Mouse (Mus musculus) CH12.LX (cell line): ENCODE results near the gene Selenoi. TPM values are rescaled to one million over a fixed set of nuclear protein-coding genes. Genes with fewer than 3 reads are reported as not detected.
A peak's percentile ranks its signal among the peaks of the same experiment; 100 is the strongest.

Experiments
- DNase-seq: peaks from one replicate; pipeline ENCODE4 v3.0.0-alpha.2; 2013; ENCODE audit errors: extremely low read depth
- H3K27ac ChIP-seq: 2 replicates; pipeline ENCODE4 v1.5.1; 2012; ENCODE audit warnings: low read depth, mild to moderate bottlenecking, control low read depth, moderate library complexity; ENCODE audit not compliant: insufficient read depth
- H3K27me3 ChIP-seq: replicated peaks from 2 replicates; pipeline ENCODE3; 2012; ENCODE audit warnings: inconsistent platforms
- H3K36me3 ChIP-seq, 2 experiments: replicated peaks in 1 of 2; 2 replicates each; pipeline versions ENCODE3 to v1.6.1; 2012; ENCODE audit warnings: inconsistent platforms in 1 of 2, low read length in 1 of 2, mild to moderate bottlenecking in 1 of 2, mixed read lengths in 1 of 2, moderate library complexity in 1 of 2; ENCODE audit not compliant: control insufficient read depth in 1 of 2, insufficient read depth in 1 of 2
- H3K4me1 ChIP-seq, 2 experiments: 2 replicates each; pipeline ENCODE4 v1.6.1; 2012; ENCODE audit warnings: inconsistent platforms in 1 of 2, moderate library complexity in 1 of 2; ENCODE audit not compliant: insufficient read depth in 2 of 2, control insufficient read depth in 1 of 2
- H3K4me2 ChIP-seq: 2 replicates; pipeline ENCODE4 v1.6.1; 2012; ENCODE audit warnings: low read depth, mild to moderate bottlenecking, control low read depth; ENCODE audit not compliant: poor library complexity, insufficient read depth, severe bottlenecking
- H3K4me3 ChIP-seq, 3 experiments: fragments of 150-350 bp in 1 of 3; sonication (generic) in 1 of 3; replicated peaks in 1 of 3; 2 replicates each; pipeline versions ENCODE3 to v1.5.1; 2011 to 2012; ENCODE audit warnings: low read depth in 2 of 3, low read length in 2 of 3, mild to moderate bottlenecking in 2 of 3, moderate library complexity in 2 of 3, control low read depth in 1 of 3, improper control_type of control experiment in 1 of 3, inconsistent platforms in 1 of 3, mixed read lengths in 1 of 3; ENCODE audit not compliant: poor library complexity in 1 of 3
- H3K79me2 ChIP-seq: replicated peaks from 2 replicates; pipeline ENCODE4 v1.6.1; 2012; ENCODE audit warnings: mild to moderate bottlenecking, moderate library complexity; ENCODE audit not compliant: control insufficient read depth, poor library complexity, insufficient read depth, severe bottlenecking; ENCODE audit errors: extremely low read depth
- H3K9ac ChIP-seq: 2 replicates; pipeline ENCODE4 v1.6.1; 2012; ENCODE audit warnings: low read depth, mild to moderate bottlenecking, control low read depth, moderate library complexity; ENCODE audit not compliant: insufficient read depth
- H3K9me3 ChIP-seq: replicated peaks from 2 replicates; pipeline ENCODE3; 2012; ENCODE audit warnings: low read length, inconsistent platforms, mixed read lengths
- BHLHE40 ChIP-seq: IDR thresholded peaks from 2 replicates; pipeline ENCODE4 v1.6.1; 2011; ENCODE audit warnings: mild to moderate bottlenecking, low read depth, low read length, improper control_type of control experiment
- CHD1 ChIP-seq: IDR thresholded peaks from 2 replicates; pipeline ENCODE4 v1.6.1; 2012; ENCODE audit warnings: low read depth, low read length, improper control_type of control experiment, inconsistent platforms
- CHD2 ChIP-seq: IDR thresholded peaks from 2 replicates; pipeline ENCODE4 v1.6.1; 2011; ENCODE audit warnings: low read length, improper control_type of control experiment
- CTCF ChIP-seq, 2 experiments: IDR thresholded peaks in 1 of 2; conservative IDR thresholded peaks in 1 of 2; 2 replicates each; pipeline ENCODE4 v1.5.1; 2011 to 2012; ENCODE audit warnings: low read depth in 2 of 2, low read length in 2 of 2, improper control_type of control experiment in 1 of 2, inconsistent platforms in 1 of 2, mild to moderate bottlenecking in 1 of 2, moderate library complexity in 1 of 2
- ELF1 ChIP-seq: IDR thresholded peaks from 2 replicates; pipeline ENCODE4 v1.6.1; 2014; ENCODE audit warnings: low read depth, mild to moderate bottlenecking, inconsistent platforms, low read length, improper control_type of control experiment
- GABPA ChIP-seq: IDR thresholded peaks from 2 replicates; pipeline ENCODE4 v1.6.1; 2012; ENCODE audit warnings: low read depth, low read length, improper control_type of control experiment, inconsistent platforms; ENCODE audit not compliant: insufficient replicate concordance
- HCFC1 ChIP-seq: IDR thresholded peaks from 2 replicates; pipeline ENCODE4 v1.6.1; 2012; ENCODE audit warnings: low read depth, mild to moderate bottlenecking, inconsistent platforms, low read length, improper control_type of control experiment
- IRF4 ChIP-seq: IDR thresholded peaks from 2 replicates; pipeline ENCODE4 v1.6.1; 2014; ENCODE audit warnings: low read depth, mild to moderate bottlenecking, inconsistent platforms, low read length, improper control_type of control experiment
- JUND ChIP-seq: conservative IDR thresholded peaks from 2 replicates; pipeline ENCODE4 v1.6.1; 2011; ENCODE audit warnings: low read depth, low read length, improper control_type of control experiment
- KAT2A ChIP-seq: IDR thresholded peaks from 2 replicates; pipeline ENCODE4 v1.6.1; 2012; ENCODE audit warnings: low read length, improper control_type of control experiment, inconsistent platforms; ENCODE audit not compliant: insufficient replicate concordance
- MAFK ChIP-seq: IDR thresholded peaks from 2 replicates; pipeline ENCODE4 v1.6.1; 2011; ENCODE audit warnings: low read length, improper control_type of control experiment; ENCODE audit not compliant: insufficient replicate concordance
- MAX ChIP-seq: IDR thresholded peaks from 2 replicates; pipeline ENCODE4 v1.6.1; 2011; ENCODE audit warnings: low read length, improper control_type of control experiment
- NELFE ChIP-seq: IDR thresholded peaks from 2 replicates; pipeline ENCODE4 v1.6.1; 2011; ENCODE audit warnings: low read depth, low read length, improper control_type of control experiment
- PAX5 ChIP-seq: IDR thresholded peaks from 2 replicates; pipeline ENCODE4 v1.6.1; 2012; ENCODE audit warnings: low read length, inconsistent platforms, mixed read lengths
- POLR2AphosphoS2 ChIP-seq: IDR thresholded peaks from 2 replicates; pipeline ENCODE4 v1.6.1; 2011; ENCODE audit warnings: low read depth, low read length, improper control_type of control experiment
- RAD21 ChIP-seq: IDR thresholded peaks from 2 replicates; pipeline ENCODE4 v1.6.1; 2011; ENCODE audit warnings: low read depth, mild to moderate bottlenecking, low read length, improper control_type of control experiment, moderate library complexity
- RCOR1 ChIP-seq: conservative IDR thresholded peaks from 2 replicates; pipeline ENCODE4 v1.6.1; 2012; ENCODE audit warnings: low read depth, mild to moderate bottlenecking, inconsistent platforms, low read length, improper control_type of control experiment
- SIN3A ChIP-seq: IDR thresholded peaks from 2 replicates; pipeline ENCODE4 v1.6.1; 2012; ENCODE audit warnings: low read length, improper control_type of control experiment, inconsistent platforms
- SMC3 ChIP-seq: IDR thresholded peaks from 2 replicates; pipeline ENCODE4 v1.6.1; 2011; ENCODE audit warnings: low read depth, low read length, improper control_type of control experiment
- UBTF ChIP-seq: IDR thresholded peaks from 2 replicates; pipeline ENCODE4 v1.6.1; 2012; ENCODE audit warnings: low read depth, mild to moderate bottlenecking, inconsistent platforms, low read length, improper control_type of control experiment, moderate library complexity
- USF2 ChIP-seq: conservative IDR thresholded peaks from 2 replicates; pipeline ENCODE4 v1.6.1; 2011; ENCODE audit warnings: low read depth, low read length, improper control_type of control experiment
- ZC3H11A ChIP-seq: IDR thresholded peaks from 2 replicates; pipeline ENCODE4 v1.6.1; 2012; ENCODE audit warnings: low read depth, mild to moderate bottlenecking, inconsistent platforms, low read length, improper control_type of control experiment
- ZKSCAN1 ChIP-seq: IDR thresholded peaks from 2 replicates; pipeline ENCODE4 v1.6.1; 2012; ENCODE audit warnings: low read depth, inconsistent platforms, low read length, improper control_type of control experiment, borderline replicate concordance
- dilution Hi-C: fragments of 300-500 bp; cut with MboI; formaldehyde crosslinking; loops from 2 replicates; pipeline ENCODE4 v1.14.3; 2020; ENCODE audit warnings: low sequenced_read_pairs; ENCODE audit not compliant: extremely low pct_unique_long_range_greater_than_20kb, extremely low pct_ligation_motif_present
- in situ Hi-C: fragments of 300-500 bp; cut with MboI; formaldehyde crosslinking; loops from 3 replicates; pipeline ENCODE4 v1.14.3; 2019; ENCODE audit warnings: low sequenced_read_pairs, low pct_ligation_motif_present, low pct_unique_long_range_greater_than_20kb, mixed read lengths
- polyA plus RNA-seq: library from polyadenylated mRNA; unstranded; fragments of >175 nt; gene quantifications from 2 replicates; pipeline ENCODE4 v1.2.1, GENCODE M21; 2012; ENCODE audit warnings: low read depth; ENCODE audit not compliant: insufficient read length
- total RNA-seq, 2 experiments: library from RNA; depleted of rRNA; stranded (reverse); fragments of 300-350 nt in 1 of 2; fragments of >200 nt in 1 of 2; gene quantifications; 2 replicates each; pipeline ENCODE4 v1.2.3; 2012 to 2014

Selenoi gene
- total and polyA plus RNA-seq, 3 experiments, result 27.0 to 51.3 (median 36.1) TPM

- in situ Hi-C loops, result no loop called here
- H3K9me3 ChIP-seq, result no peaks in the 10 kb centered on the region
- H3K27ac ChIP-seq, result no peak overlapping the region
- no peak overlapping the region for H3K4me3 ChIP-seq
- peaks cover 6 to 31% of the 10 kb centered on the region in 2 experiments for H3K36me3 ChIP-seq
- H3K79me2 ChIP-seq, result peaks cover 35% of the 10 kb centered on the region
- H3K4me2 ChIP-seq, result no peak overlapping the region
- dilution Hi-C loops, result no loop called here
- TF ChIP-seq BHLHE40 (peak; percentile 65), RCOR1 (no peak), ZC3H11A (no peak), NELFE (no peak), CTCF (conservative IDR thresholded peaks at IDR 0.05 in 1 of 2, IDR thresholded peaks at IDR 0.05 in 1 of 2; ENCODE audit: low read depth in 2 of 2, low read length in 2 of 2) (no peak)
- H3K27me3 ChIP-seq, result no peaks in the 10 kb centered on the region
- DNase-seq, result no peak
- no peak overlapping the region for H3K9ac ChIP-seq
- H3K4me1 ChIP-seq, result peaks cover 2 to 40% of the 10 kb centered on the region in 2 experiments; a peak in 3 of 4 replicates
Measured at GRCm38 (mm10) chr5:30245861-30246416, 13.6 kb downstream of the Selenoi start.

DNA sequence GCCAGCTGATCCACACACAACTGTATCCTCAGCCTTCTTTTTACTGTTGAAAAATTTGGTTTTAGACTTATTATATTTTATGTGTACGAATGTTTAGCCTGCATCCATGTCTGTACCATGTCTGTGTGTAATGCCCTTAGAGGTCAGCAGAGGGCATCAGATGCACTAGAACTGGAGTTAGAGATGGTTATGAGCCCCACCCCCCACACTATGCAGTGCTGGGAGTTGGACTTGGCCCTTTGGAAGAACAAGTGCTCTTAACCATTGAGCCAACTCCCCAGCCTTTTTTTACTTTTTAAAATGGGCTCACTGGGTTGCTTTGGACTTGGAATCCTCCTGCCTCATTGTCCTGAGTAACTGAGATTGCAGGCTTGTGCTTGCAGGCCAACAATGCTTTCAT lies 15.3 kb downstream of the Selenoi start:
- Histone ChIP-seq H3K4me1 (peaks cover 2 to 33% of the 10 kb centered on the region in 2 experiments; a peak in 3 of 4 replicates), H3K9me3 (peaks cover 2% of the 10 kb centered on the region), H3K27me3 (no peaks in the 10 kb centered on the region), H3K9ac (no peak overlapping the region), H3K27ac (no peak overlapping the region), H3K4me2 (no peak overlapping the region), H3K4me3 (no peak overlapping the region), H3K36me3 (peaks cover 8 to 41% of the 10 kb centered on the region in 2 experiments), H3K79me2 (peaks cover 25% of the 10 kb centered on the region)
- DNase-seq, result no peak
- dilution Hi-C loops, result no loop called here
- in situ Hi-C loops, result no loop called here
- TF ChIP-seq SMC3 (peak; percentile 46), UBTF (no peak), JUND (no peak), RAD21 (peak; percentile 25), ELF1 (no peak), CTCF (conservative IDR thresholded peaks at IDR 0.05 in 1 of 2, IDR thresholded peaks at IDR 0.05 in 1 of 2; ENCODE audit: low read depth in 2 of 2, low read length in 2 of 2) (peak in 1 of 2 experiments; percentile 59; a peak in 2 of 4 replicates), USF2 (no peak)

DNA sequence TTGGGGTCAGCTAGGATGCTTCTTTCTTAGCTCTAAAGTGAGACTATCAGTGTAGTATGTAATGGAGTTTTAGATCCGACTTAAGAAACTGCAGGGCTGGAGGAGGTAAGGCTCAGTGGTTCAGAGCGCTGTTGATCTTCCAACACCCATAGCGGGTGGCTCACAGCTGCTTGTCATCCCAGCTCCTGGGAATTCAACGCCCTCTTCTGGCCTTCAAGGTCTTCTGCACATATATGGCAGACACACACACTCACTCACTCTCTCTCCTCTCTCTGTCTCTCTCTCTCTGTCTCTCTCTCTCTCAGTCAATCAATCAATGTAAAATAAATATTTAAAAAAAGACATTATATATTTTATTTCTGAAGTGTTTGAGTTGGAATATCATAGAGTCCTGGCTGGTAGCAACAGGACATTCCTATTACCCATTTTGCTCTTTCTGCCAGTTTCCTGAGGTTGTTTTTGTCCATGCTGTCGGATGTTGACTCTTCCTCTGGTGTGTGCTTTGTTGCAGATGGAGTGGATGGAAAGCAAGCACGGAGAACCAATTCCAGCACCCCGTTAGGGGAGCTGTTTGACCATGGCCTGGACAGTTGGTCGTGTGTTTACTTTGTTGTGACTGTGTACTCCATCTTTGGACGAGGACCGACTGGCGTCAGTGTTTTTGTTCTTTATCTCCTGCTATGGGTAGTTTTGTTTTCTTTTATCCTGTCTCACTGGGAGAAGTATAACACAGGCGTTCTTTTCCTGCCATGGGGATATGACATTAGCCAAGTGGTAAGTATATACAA lies 23.4 kb downstream of the Selenoi start:
- Histone ChIP-seq H3K79me2 (no peaks in the 10 kb centered on the region), H3K27ac (no peak overlapping the region), H3K4me3 (no peak overlapping the region), H3K36me3 (peaks cover 34 to 79% of the 10 kb centered on the region in 2 experiments), H3K4me1 (no peaks in the 10 kb centered on the region), H3K4me2 (no peak overlapping the region), H3K9me3 (peaks cover 2% of the 10 kb centered on the region), H3K9ac (no peak overlapping the region), H3K27me3 (no peaks in the 10 kb centered on the region)
- TF ChIP-seq ZKSCAN1 (no peak), PAX5 (no peak), CHD1 (no peak), UBTF (no peak), HCFC1 (no peak), KAT2A (no peak), GABPA (no peak), ZC3H11A (no peak), MAFK (no peak), JUND (no peak), SIN3A (no peak), MAX (no peak), IRF4 (no peak), POLR2AphosphoS2 (no peak), CHD2 (no peak)
- dilution Hi-C loops, result no loop called here
- in situ Hi-C loops, result no loop called here
- DNase-seq, result no peak
